Mouse (Mus musculus) heart, adult 2 months (tissue): ENCODE results near the gene Hmox1. TPM values are rescaled to one million over a fixed set of nuclear protein-coding genes. Genes with fewer than 3 reads are reported as not detected.

Experiments
- DNase-seq, 2 experiments: peaks; one replicate each; pipeline ENCODE4 v3.0.0; 2021
- H3K27ac ChIP-seq: fragments of 200-600 bp; 2 replicates; pipeline ENCODE4 v1.8.1; 2022
- H3K27me3 ChIP-seq: fragments of 200-500 bp; 2 replicates; pipeline ENCODE4 v1.6.1; 2012; ENCODE audit warnings: mild to moderate bottlenecking, low read length, inconsistent platforms, mixed read lengths; ENCODE audit not compliant: control insufficient read depth, insufficient read depth
- H3K36me3 ChIP-seq: fragments of 200-500 bp; 2 replicates; pipeline ENCODE4 v1.6.1; 2012; ENCODE audit warnings: low read length, inconsistent platforms; ENCODE audit not compliant: control insufficient read depth, insufficient read depth
- H3K4me1 ChIP-seq: fragments of 200-500 bp; 2 replicates; pipeline ENCODE4 v1.6.1; 2011; ENCODE audit warnings: low read length; ENCODE audit not compliant: control insufficient read depth, insufficient read depth
- H3K4me3 ChIP-seq: fragments of 200-600 bp; 2 replicates; pipeline ENCODE4 v1.8.1; 2022
- H3K79me2 ChIP-seq: fragments of 200-500 bp; replicated peaks from 2 replicates; pipeline ENCODE4 v1.6.1; 2012; ENCODE audit warnings: mild to moderate bottlenecking, inconsistent platforms, low read length, moderate library complexity, mixed read lengths; ENCODE audit not compliant: control insufficient read depth, insufficient read depth
- H3K9ac ChIP-seq: fragments of 200-500 bp; 2 replicates; pipeline ENCODE4 v1.6.1; 2012; ENCODE audit warnings: low read depth, mild to moderate bottlenecking, control low read depth, inconsistent platforms, low read length, mixed read lengths
- CTCF ChIP-seq: fragments of 200-600 bp; IDR thresholded peaks from 2 replicates; pipeline ENCODE4 v1.8.1; 2022; ENCODE audit warnings: antibody characterized with exemption, mild to moderate bottlenecking, moderate library complexity
- EP300 ChIP-seq: fragments of 200-500 bp; IDR thresholded peaks from 2 replicates; pipeline ENCODE4 v1.6.1; 2011; ENCODE audit warnings: low read depth, low read length, control low read depth; ENCODE audit not compliant: insufficient read depth
- POLR2A ChIP-seq: fragments of 200-500 bp; IDR thresholded peaks from 2 replicates; pipeline ENCODE4 v1.6.1; 2011; ENCODE audit warnings: mild to moderate bottlenecking, low read depth, low read length, control low read depth; ENCODE audit not compliant: insufficient read depth
- WGBS: fragments of 180-500 bp; shearing (Covaris S2); methylation state at CpG from one replicate; pipeline ENCODE4 v1.1.7; 2018; 5-methylcytosine and 5-hydroxymethylcytosine counted together
- intact Hi-C: fragments of 180-260 bp; cut with DNase I; formaldehyde crosslinking; loops from one replicate; pipeline ENCODE4 v1.15.1; 2025
- polyA plus RNA-seq: library from polyadenylated mRNA; depleted of rRNA; stranded (reverse); fragments of >200 nt; gene quantifications from 2 replicates; pipeline ENCODE4 v1.2.3, GENCODE M21; 2012
- total RNA-seq, 2 experiments: library from RNA; stranded (reverse); gene quantifications; 2 replicates each; pipeline ENCODE4 v1.2.3; 2021

The Hmox1 gene
- total and polyA plus RNA-seq, 3 experiments = 7.7 to 11.9 (median 9.0) TPM

- H3K27me3 ChIP-seq = no peaks in the 10 kb centered on the region
- DNase-seq = no peak
- no peak for TF ChIP-seq EP300
- no peak for TF ChIP-seq POLR2A
- TF ChIP-seq CTCF = no peak
- no peaks in the 10 kb centered on the region for H3K36me3 ChIP-seq
- H3K9ac ChIP-seq = no peak overlapping the region
- WGBS = 81% methylated on average over 4 of the region's 4 CpGs
- no peak overlapping the region for H3K4me3 ChIP-seq
- no peaks in the 10 kb centered on the region for H3K4me1 ChIP-seq
- no peaks in the 10 kb centered on the region for H3K79me2 ChIP-seq
- intact Hi-C loops = no loop called here
- no peak overlapping the region for H3K27ac ChIP-seq
Observed at GRCm38 (mm10) chr8:75102956-75103355, 9.5 kb downstream of the Hmox1 start.

- Histone ChIP-seq H3K9ac (no peak overlapping the region), H3K4me3 (no peak overlapping the region)
Observed at GRCm38 (mm10) chr8:75103376-75103878, 10.0 kb downstream of the Hmox1 start.

GRCm38 (mm10) chr8:75108527-75109235 is 15.3 kb downstream of the Hmox1 start:
- WGBS = 0% methylated on average over 9 of the region's 9 CpGs
- intact Hi-C loops = loop anchor here (1.0 to 2.0 kb wide), 3 partner anchors 36 to 116 kb away; partner anchors contain the start of gene Hmgxb4
- TF ChIP-seq CTCF = peak; percentile 94
- TF ChIP-seq EP300 = peak; percentile 85; the same call in 1 of the 2 replicates
- no peak for TF ChIP-seq POLR2A

More at GRCm38 (mm10) chr8:75103376-75103878, 10.0 kb downstream of the Hmox1 start:
- Histone ChIP-seq H3K27me3 (no peaks in the 10 kb centered on the region), H3K4me1 (no peaks in the 10 kb centered on the region), H3K27ac (no peak overlapping the region), H3K79me2 (no peaks in the 10 kb centered on the region), H3K36me3 (no peaks in the 10 kb centered on the region)
- intact Hi-C loops = no loop called here
- no peak for TF ChIP-seq EP300
- TF ChIP-seq POLR2A = no peak
- no peak for TF ChIP-seq CTCF
- 42% methylated on average over 8 of the region's 8 CpGs for WGBS
- DNase-seq = no peak

GRCm38 (mm10) chr8:75109236-75109967 is 16.0 kb downstream of the Hmox1 start, which contains the start of gene Mcm5:
Mcm5 (plus strand) TSS chr8:75109569.
- Histone ChIP-seq H3K4me1 (no peaks in the 10 kb centered on the region), H3K79me2 (no peaks in the 10 kb centered on the region), H3K9ac (peak within 1 kb of the TSS; percentile 75), H3K4me3 (peak within 1 kb of the TSS; percentile 76), H3K27ac (peak within 1 kb of the TSS; percentile 90), H3K36me3 (no peaks in the 10 kb centered on the region), H3K27me3 (no peaks in the 10 kb centered on the region)
- WGBS = under 1% methylated on average over 59 of the region's 59 CpGs
- TF ChIP-seq POLR2A = peak; percentile 81
- TF ChIP-seq EP300 = no peak
- TF ChIP-seq CTCF = no peak
- peak; percentile 99 for DNase-seq
- intact Hi-C loops = loop anchor here (2.0 kb wide), 2 partner anchors 75 to 117 kb away; partner anchors contain the start of gene Hmgxb4

More at GRCm38 (mm10) chr8:75108527-75109235, 15.3 kb downstream of the Hmox1 start:
- peak; percentile 84 to 85 for DNase-seq
- Histone ChIP-seq H3K4me3 (peak overlapping the region; percentile 76), H3K36me3 (no peaks in the 10 kb centered on the region), H3K27me3 (no peaks in the 10 kb centered on the region), H3K4me1 (no peaks in the 10 kb centered on the region), H3K9ac (peak overlapping the region; percentile 75), H3K79me2 (no peaks in the 10 kb centered on the region), H3K27ac (peak overlapping the region; percentile 90)

- TF ChIP-seq EP300 (no peak), POLR2A (no peak), CTCF (no peak)
- intact Hi-C loops = no loop called here
- H3K4me3 ChIP-seq = peak overlapping the region; percentile 76
- no peak overlapping the region for H3K9ac ChIP-seq
- H3K27ac ChIP-seq = no peak overlapping the region
- WGBS = 15% methylated on average over 13 of the region's 13 CpGs
- no peaks in the 10 kb centered on the region for H3K79me2 ChIP-seq
- H3K4me1 ChIP-seq = no peaks in the 10 kb centered on the region
- DNase-seq = no peak
- no peaks in the 10 kb centered on the region for H3K27me3 ChIP-seq
- H3K36me3 ChIP-seq = no peaks in the 10 kb centered on the region
Observed at GRCm38 (mm10) chr8:75110093-75110492, 16.7 kb downstream of the Hmox1 start.
